Mouse (Mus musculus): ENCODE data around the gene Prkg1.
A peak's percentile ranks its signal among the peaks of the same experiment; 100 is the strongest.

The Prkg1 gene

DNA sequence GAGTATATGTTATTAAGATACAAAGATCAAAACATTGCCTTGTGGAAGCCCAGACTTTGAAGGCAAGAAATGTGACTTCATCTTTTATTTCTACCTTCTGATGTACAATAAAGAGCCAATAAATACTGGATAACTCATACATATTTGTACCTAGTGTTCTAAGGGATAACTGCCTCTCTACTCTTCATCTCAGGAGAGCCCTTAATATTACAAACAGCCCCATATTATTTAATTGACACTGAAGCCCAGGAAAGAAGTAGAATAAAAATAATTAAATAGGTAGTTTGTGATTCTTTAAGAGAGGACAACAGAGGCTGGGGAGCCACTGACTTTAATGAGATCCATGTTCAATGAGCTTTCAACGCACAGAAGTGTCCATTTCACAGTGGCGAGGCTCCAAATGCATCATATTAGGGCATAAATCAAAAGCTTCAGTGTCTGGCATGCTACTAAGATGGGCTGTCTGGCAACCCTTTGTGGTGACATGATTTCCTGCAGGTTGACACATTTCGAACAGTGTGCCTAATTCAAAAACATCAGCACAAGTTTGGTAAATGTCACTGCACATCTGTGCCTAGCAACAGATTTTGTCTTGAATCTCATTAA lies 753.2 kb downstream of the Prkg1 start:
- no peak for DNase-seq

GRCm38 (mm10) chr19:30998572-30998971 lies 766.3 kb downstream of the Prkg1 start:
- DNase-seq, result no peak

GRCm38 (mm10) chr19:30990390-30990789 lies 774.4 kb downstream of the Prkg1 start:
- no peak for DNase-seq

GRCm38 (mm10) chr19:30982436-30982835 lies 782.4 kb downstream of the Prkg1 start:
- no peak for DNase-seq

DNA sequence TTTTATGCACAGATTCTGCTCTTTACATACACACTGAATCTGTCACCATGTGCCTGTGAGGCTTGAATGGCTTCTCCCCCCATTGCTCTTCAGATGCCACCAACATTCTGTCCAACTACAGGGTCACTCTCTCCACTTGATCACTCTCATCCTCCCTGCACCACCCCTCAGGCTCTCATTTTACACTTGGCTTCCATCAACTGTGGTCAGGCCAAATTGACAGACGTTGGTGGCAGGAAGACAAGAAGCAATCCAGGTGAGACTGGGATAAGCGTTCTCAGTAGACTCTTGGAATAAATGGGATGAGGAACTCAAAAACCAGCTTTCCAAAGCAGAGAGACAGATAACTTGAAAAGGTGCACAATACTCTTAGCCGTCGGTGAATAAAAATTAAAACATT lies 786.7 kb downstream of the Prkg1 start:
- no peak for DNase-seq

DNA sequence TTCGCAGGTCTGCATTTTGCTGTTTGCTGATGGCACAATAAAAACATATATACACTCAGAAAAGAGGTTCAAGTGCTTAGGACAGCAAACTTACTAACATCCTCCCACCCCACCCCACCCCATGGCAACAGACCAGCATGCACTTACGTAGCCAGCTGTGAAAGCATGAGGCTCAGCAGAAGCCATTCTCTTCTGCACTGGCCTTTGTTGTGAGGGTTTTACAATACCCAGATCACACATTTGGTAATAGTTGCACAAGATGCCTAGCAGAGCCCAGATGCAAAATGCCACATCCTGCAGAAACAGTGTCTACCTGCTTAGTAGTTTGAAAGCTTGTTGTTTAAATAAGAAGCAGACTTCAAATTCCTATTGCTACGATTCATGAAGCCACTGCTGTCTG lies 814.2 kb downstream of the Prkg1 start:
- no peak for DNase-seq

- DNase-seq, result no peak
These were observed 816.6 kb downstream of the Prkg1 start for GRCm38 (mm10) chr19:30948202-30948601.

- peak; percentile 4 for DNase-seq
These were observed 822.4 kb downstream of the Prkg1 start for GRCm38 (mm10) chr19:30942369-30942992.

- DNase-seq, result peak; percentile 4
These were observed 826.8 kb downstream of the Prkg1 start for GRCm38 (mm10) chr19:30938058-30938457.

GRCm38 (mm10) chr19:30931469-30932192 lies 833.2 kb downstream of the Prkg1 start:
- no peak for DNase-seq

DNA sequence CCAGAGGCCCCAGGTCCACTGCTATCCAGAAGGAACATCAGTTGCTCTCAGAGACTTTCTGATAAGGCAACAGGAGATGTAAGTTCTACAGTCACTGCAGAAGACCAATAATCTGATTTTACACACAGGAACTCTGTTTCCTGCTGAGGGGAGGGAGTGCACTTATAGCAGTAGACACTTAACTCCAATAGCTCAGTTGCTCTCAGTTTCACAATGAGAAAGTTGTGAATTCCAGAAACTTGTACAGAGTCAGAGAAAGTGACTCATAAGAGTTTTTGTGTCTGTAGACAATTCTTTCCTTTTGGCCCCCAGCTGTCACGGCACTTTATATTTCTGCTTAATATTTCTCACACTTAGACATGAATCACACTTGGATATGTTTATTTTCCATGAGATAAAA lies 840.8 kb downstream of the Prkg1 start:
- DNase-seq, result no peak

- DNase-seq, result no peak
These were observed 862.5 kb downstream of the Prkg1 start for GRCm38 (mm10) chr19:30902290-30902689.

DNA sequence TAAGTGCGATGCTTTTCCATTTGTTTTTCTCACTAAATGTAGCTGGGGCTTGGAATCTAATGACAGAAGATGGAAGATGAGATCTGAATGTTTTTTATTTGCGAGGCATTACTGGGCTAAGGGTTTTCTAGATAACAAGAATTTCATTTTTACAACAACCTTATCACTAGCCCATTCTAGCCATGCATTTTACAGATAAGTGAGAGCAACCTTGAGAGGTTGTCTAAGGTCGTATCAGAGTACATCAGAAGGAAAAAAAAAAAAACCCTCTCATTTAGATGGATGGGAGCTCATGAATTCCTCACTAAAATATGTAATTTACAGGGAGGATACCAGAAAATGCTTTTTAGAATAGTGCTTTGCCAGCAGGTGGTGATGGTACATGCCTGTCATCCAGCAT lies 863.8 kb downstream of the Prkg1 start:
- DNase-seq, result no peak

DNA sequence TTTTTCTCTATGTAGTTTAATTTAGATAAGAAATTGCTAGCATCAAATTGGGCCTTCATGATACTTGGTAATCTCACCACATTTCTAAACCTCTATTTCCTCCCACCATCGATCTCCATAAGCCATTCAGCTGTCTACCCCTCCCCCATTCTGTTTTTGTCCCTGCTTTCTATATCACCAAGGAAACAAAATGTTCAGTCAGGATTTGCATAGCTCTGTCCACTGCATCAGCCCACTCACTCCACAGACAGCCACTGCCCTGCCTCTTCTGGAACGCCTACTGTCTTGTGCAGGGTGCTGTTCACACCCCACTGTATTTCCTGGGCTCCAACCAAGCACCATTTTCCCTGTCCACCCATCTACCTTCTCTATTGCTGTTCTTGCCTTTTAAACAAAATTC lies 874.5 kb downstream of the Prkg1 start:
- DNase-seq, result no peak

- no peak for DNase-seq
These were observed 875.0 kb downstream of the Prkg1 start for GRCm38 (mm10) chr19:30889851-30890250.

- no peak for DNase-seq
These were observed 903.4 kb downstream of the Prkg1 start for GRCm38 (mm10) chr19:30861441-30861840.

- DNase-seq, result no peak
These were observed 913.8 kb downstream of the Prkg1 start for GRCm38 (mm10) chr19:30851023-30851422.

DNA sequence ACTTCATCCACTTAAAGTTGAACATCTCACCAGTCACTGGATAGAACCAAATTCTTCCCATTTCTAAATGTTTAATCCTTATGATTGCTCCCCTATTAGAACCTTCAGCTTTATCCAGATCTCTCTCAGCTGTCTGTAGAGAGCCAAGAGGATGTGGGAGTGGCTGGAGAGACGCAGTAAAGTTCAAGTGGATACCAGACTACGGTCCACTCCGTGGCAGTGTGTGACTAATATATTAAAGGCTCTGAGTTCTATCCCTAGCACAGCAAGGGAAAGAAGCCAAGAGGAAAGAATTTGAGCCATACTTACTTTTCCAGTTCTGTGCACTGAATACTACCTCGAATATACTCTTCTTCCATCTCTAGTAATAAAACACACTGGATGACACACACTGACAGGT lies 919.9 kb downstream of the Prkg1 start:
- DNase-seq, result no peak

- no peak for DNase-seq
These were observed 921.2 kb downstream of the Prkg1 start for GRCm38 (mm10) chr19:30843637-30844036.

DNA sequence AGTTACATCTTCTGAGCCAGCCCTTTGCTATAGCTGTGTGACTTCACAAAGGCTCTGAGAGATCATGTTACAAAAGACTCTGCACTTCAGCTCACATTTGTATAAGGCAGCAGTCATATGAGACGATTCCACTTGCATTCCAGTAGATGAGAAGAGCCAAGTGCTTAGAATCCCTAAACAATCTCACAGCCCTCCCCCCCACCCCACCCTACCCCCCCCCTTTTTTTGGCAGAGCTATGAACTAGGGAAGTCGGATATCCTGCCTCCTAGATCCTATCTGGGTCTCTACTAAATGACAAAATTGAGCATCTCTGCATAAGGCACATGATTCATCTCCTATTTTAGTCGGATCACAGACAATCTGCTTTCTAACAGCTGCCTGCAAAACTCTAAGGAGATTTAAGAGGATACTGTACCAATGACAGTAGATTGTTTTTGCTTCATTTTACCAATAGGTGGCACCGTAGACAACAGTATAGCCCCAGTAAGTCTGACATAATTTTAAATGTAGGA lies 921.7 kb downstream of the Prkg1 start:
- peak; percentile 5 for DNase-seq

DNA sequence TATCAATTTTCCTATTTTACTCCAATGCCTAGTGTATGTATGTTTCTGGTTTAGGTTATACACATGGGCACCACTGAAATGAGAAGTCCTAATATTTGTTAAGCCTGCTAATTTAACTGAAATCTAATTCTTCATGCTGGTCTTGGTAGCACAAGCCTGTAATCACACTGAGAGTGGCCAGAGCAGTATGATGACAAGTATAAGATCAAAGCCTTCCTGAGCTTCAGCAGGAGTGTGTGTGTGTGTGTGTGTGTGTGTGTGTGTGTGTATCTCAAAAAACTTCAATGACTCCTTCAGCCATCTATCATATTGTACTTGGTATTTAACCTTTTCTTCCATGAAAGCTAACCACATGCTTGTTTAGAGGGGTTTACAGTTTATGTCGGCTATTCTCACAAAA lies 922.2 kb downstream of the Prkg1 start:
- DNase-seq, result no peak

DNA sequence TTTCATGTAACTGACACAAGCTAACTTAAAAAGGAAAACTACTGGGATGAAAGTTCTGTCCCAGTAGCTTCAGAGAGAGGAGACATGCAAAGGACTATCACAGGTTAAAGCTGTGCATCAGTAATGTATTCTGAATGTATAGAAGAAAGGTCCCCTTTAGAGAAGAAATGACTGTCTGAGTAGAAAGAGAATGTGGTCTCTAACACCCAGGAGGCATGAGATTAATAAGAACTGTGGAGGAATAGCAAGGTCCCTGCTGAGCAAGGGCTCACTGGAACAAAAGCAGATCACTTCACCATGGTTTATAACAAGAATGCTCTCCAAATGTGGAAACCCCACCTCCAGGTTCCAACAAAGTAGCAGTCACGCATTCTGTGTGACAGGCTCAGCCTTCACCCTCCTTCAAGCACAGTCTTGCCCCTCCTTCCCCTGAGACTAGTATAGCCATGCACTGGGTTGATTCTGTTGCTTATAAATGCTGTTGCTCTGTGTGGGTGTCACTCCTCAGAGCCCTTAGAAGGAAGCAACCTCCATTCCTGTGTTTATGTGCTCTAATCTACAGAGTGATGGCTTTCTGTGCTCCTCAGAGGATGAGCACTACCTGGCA lies 931.7 kb downstream of the Prkg1 start:
- DNase-seq, result no peak

DNA sequence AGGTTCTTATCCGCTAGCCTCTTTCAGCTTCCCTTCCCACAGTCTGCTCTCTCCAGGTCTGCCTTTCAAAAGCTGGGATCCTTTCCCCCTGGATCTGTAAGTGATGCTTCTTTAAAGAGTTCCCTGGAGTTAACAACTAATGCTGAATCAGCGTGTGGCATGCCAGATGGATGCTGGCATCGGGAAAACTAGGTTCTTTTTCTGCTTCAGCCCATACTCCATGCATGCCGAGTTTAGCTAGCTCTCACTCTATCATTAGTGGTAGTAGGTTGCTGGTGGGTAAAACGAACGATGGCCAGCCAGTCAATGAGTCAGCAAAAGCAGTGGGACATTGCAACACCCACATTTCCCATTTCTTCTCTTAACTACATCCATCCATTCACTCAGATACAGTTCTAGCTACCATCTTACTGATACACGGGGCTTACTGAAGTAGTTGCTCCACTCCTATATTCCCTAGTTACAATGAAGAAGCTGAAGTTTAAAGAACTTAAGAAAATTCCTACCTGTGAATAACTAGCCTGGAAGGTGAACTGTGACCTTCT lies 935.5 kb downstream of the Prkg1 start:
- DNase-seq, result no peak

All from liver (tissue).